Mouse (Mus musculus) megakaryocyte, embryonic 14.5 days (primary cell): Measurements from ENCODE around the gene Ercc6. TPM values are rescaled to one million over a fixed set of nuclear protein-coding genes. Genes with fewer than 3 reads are reported as not detected.
A peak's percentile ranks its signal among the peaks of the same experiment; 100 is the strongest.

Experiments
- H3K27me3 ChIP-seq: replicated peaks from 2 replicates; pipeline ENCODE3; 2012; ENCODE audit warnings: inconsistent platforms
- H3K36me3 ChIP-seq: replicated peaks from 2 replicates; pipeline ENCODE3; 2012; ENCODE audit warnings: low read length, inconsistent platforms, mixed read lengths
- H3K4me1 ChIP-seq: 2 replicates; pipeline ENCODE4 v1.6.1; 2012; ENCODE audit warnings: inconsistent platforms
- H3K4me3 ChIP-seq: replicated peaks from 2 replicates; pipeline ENCODE3; 2012; ENCODE audit warnings: moderate library complexity, mild to moderate bottlenecking, inconsistent platforms
- H3K9me3 ChIP-seq: 2 replicates; pipeline ENCODE4 v1.6.1; 2012; ENCODE audit warnings: inconsistent platforms
- FLI1 ChIP-seq: IDR thresholded peaks from 2 replicates; pipeline ENCODE4 v1.6.1; 2012; ENCODE audit warnings: low read length, inconsistent platforms, mixed read lengths
- GATA1 ChIP-seq: IDR thresholded peaks from 3 replicates; pipeline ENCODE4 v1.6.1; 2012; ENCODE audit warnings: mixed read lengths, low read length, inconsistent platforms, borderline replicate concordance
- polyA plus RNA-seq: library from polyadenylated mRNA; stranded (reverse); fragments of >175 nt; gene quantifications from 2 replicates; pipeline ENCODE4 v1.2.3, GENCODE M21; 2012; ENCODE audit warnings: low replicate concordance; ENCODE audit not compliant: insufficient read depth

Gene Ercc6
- polyA plus RNA-seq: 1.0 and 1.5 TPM in 2 replicates

- H3K9me3 ChIP-seq: no peaks in the 10 kb centered on the region
- H3K36me3 ChIP-seq: peaks cover 31% of the 10 kb centered on the region
- TF ChIP-seq GATA1: no peak
- peak; percentile 39; the same call in 1 of the 2 replicates for TF ChIP-seq FLI1
- H3K4me3 ChIP-seq: peak within 1 kb of the TSS; percentile 98
- peaks cover 74% of the 10 kb centered on the region for H3K4me1 ChIP-seq
- H3K27me3 ChIP-seq: no peaks in the 10 kb centered on the region
Measured at GRCm38 (mm10) chr14:32513336-32514032, at the start of gene Ercc6. Gene Ercc6 (plus strand): TSS chr14:32513521.

- Histone ChIP-seq H3K4me3 (peak within 1 kb of the TSS; percentile 47), H3K9me3 (peaks cover 12% of the 10 kb centered on the region; the same call in 1 of the 2 replicates)
- TF ChIP-seq FLI1 (no peak), GATA1 (no peak)
Measured at GRCm38 (mm10) chr14:32464601-32465505, 48.5 kb upstream of the Ercc6 start, which contains the start of gene Slc18a3. Gene Slc18a3 (minus strand): TSS chr14:32464850.

GRCm38 (mm10) chr14:32465506-32465870 lies 47.8 kb upstream of the Ercc6 start:
- Histone ChIP-seq H3K27me3 (peaks cover 86% of the 10 kb centered on the region), H3K36me3 (no peaks in the 10 kb centered on the region), H3K4me1 (peaks cover 21% of the 10 kb centered on the region), H3K9me3 (peaks cover 12% of the 10 kb centered on the region; the same call in 1 of the 2 replicates), H3K4me3 (no peak overlapping the region)
- no peak for TF ChIP-seq GATA1
- TF ChIP-seq FLI1: no peak

More at GRCm38 (mm10) chr14:32464601-32465505, 48.5 kb upstream of the Ercc6 start, which contains the start of gene Slc18a3:
- Histone ChIP-seq H3K27me3 (peaks cover 93% of the 10 kb centered on the region), H3K4me1 (peaks cover 21% of the 10 kb centered on the region), H3K36me3 (no peaks in the 10 kb centered on the region)

GRCm38 (mm10) chr14:32465889-32466288 lies 47.4 kb upstream of the Ercc6 start, which contains the start of gene Chat:
Gene Chat (minus strand): TSS chr14:32465989.
- Histone ChIP-seq H3K36me3 (no peaks in the 10 kb centered on the region), H3K4me1 (peaks cover 21% of the 10 kb centered on the region), H3K27me3 (peaks cover 82% of the 10 kb centered on the region), H3K4me3 (no peak within 1 kb of the TSS), H3K9me3 (peaks cover 12% of the 10 kb centered on the region; the same call in 1 of the 2 replicates)
- TF ChIP-seq GATA1 (no peak), FLI1 (no peak)

GRCm38 (mm10) chr14:32467606-32468005 lies 45.7 kb upstream of the Ercc6 start:
- TF ChIP-seq GATA1 (no peak), FLI1 (no peak)
- peaks cover 68% of the 10 kb centered on the region for H3K27me3 ChIP-seq

GRCm38 (mm10) chr14:32472996-32473395 lies 40.3 kb upstream of the Ercc6 start:
- Histone ChIP-seq H3K27me3 (peaks cover 47% of the 10 kb centered on the region), H3K4me3 (no peak overlapping the region), H3K4me1 (no peaks in the 10 kb centered on the region), H3K9me3 (no peaks in the 10 kb centered on the region), H3K36me3 (no peaks in the 10 kb centered on the region)
- TF ChIP-seq FLI1 (no peak), GATA1 (no peak)

More at GRCm38 (mm10) chr14:32467606-32468005, 45.7 kb upstream of the Ercc6 start:
- H3K4me3 ChIP-seq: no peak overlapping the region
- no peaks in the 10 kb centered on the region for H3K36me3 ChIP-seq
- peaks cover 10% of the 10 kb centered on the region; the same call in 1 of the 2 replicates for H3K9me3 ChIP-seq
- peaks cover 21% of the 10 kb centered on the region for H3K4me1 ChIP-seq

- Histone ChIP-seq H3K4me1 (no peaks in the 10 kb centered on the region), H3K9me3 (no peaks in the 10 kb centered on the region), H3K27me3 (peaks cover 62% of the 10 kb centered on the region), H3K4me3 (no peak overlapping the region), H3K36me3 (no peaks in the 10 kb centered on the region)
- TF ChIP-seq FLI1: no peak
- no peak for TF ChIP-seq GATA1
Measured at GRCm38 (mm10) chr14:32476559-32476958, 36.8 kb upstream of the Ercc6 start.

- Histone ChIP-seq H3K4me3 (no peak overlapping the region), H3K4me1 (no peaks in the 10 kb centered on the region), H3K9me3 (no peaks in the 10 kb centered on the region), H3K36me3 (no peaks in the 10 kb centered on the region), H3K27me3 (peaks cover 60% of the 10 kb centered on the region)
- no peak for TF ChIP-seq GATA1
- no peak for TF ChIP-seq FLI1
Measured at GRCm38 (mm10) chr14:32477581-32477980, 35.7 kb upstream of the Ercc6 start.

GRCm38 (mm10) chr14:32482061-32482460 lies 31.3 kb upstream of the Ercc6 start:
- no peak overlapping the region for H3K4me3 ChIP-seq
- TF ChIP-seq GATA1: no peak
- no peak for TF ChIP-seq FLI1

GRCm38 (mm10) chr14:32492521-32492920 lies 20.8 kb upstream of the Ercc6 start:
- Histone ChIP-seq H3K4me1 (peaks cover 44% of the 10 kb centered on the region), H3K4me3 (peak overlapping the region; percentile 88), H3K27me3 (peaks cover 25% of the 10 kb centered on the region), H3K9me3 (peaks cover 12% of the 10 kb centered on the region), H3K36me3 (no peaks in the 10 kb centered on the region)
- TF ChIP-seq GATA1 (no peak), FLI1 (no peak)

More at GRCm38 (mm10) chr14:32482061-32482460, 31.3 kb upstream of the Ercc6 start:
- Histone ChIP-seq H3K27me3 (peaks cover 63% of the 10 kb centered on the region), H3K4me1 (peaks cover 9% of the 10 kb centered on the region; the same call in 1 of the 2 replicates), H3K36me3 (no peaks in the 10 kb centered on the region), H3K9me3 (no peaks in the 10 kb centered on the region)
